Mouse (Mus musculus): ENCODE measurements around the gene Gas2.

The Gas2 gene

GRCm38 (mm10) chr7:51861250-51862096, at the start of gene Gas2:
Gas2 (plus strand) TSS chr7:51862015.
- DNase-seq = peak; percentile 90

GRCm38 (mm10) chr7:51815473-51816282, 46.1 kb upstream of the Gas2 start:
- DNase-seq = no peak

- DNase-seq = no peak
Measured at GRCm38 (mm10) chr7:51816283-51816839, 45.5 kb upstream of the Gas2 start.

GRCm38 (mm10) chr7:51818251-51818974, 43.4 kb upstream of the Gas2 start:
- no peak for DNase-seq

- DNase-seq = no peak
Measured at GRCm38 (mm10) chr7:51819891-51820290, 41.9 kb upstream of the Gas2 start.

- no peak for DNase-seq
Measured at GRCm38 (mm10) chr7:51821467-51821866, 40.3 kb upstream of the Gas2 start.

- DNase-seq = no peak
Measured at GRCm38 (mm10) chr7:51823562-51824338, 38.1 kb upstream of the Gas2 start.

GRCm38 (mm10) chr7:51831917-51832316, 29.9 kb upstream of the Gas2 start:
- no peak for DNase-seq

GRCm38 (mm10) chr7:51840515-51840914, 21.3 kb upstream of the Gas2 start:
- no peak for DNase-seq

GRCm38 (mm10) chr7:51850877-51851276, 10.9 kb upstream of the Gas2 start:
- DNase-seq = peak; percentile 4

- DNase-seq = no peak
Measured at GRCm38 (mm10) chr7:51851890-51852507, 9.8 kb upstream of the Gas2 start.

GRCm38 (mm10) chr7:51862097-51862492, 280 bp downstream of the Gas2 start, which contains the start of gene Fancf:
Fancf (minus strand) TSS chr7:51862267.
- DNase-seq = peak; percentile 96

- DNase-seq = no peak
Measured at GRCm38 (mm10) chr7:51862842-51863241, 1.0 kb downstream of the Gas2 start.

GRCm38 (mm10) chr7:51865336-51865735, 3.5 kb downstream of the Gas2 start:
- no peak for DNase-seq

- DNase-seq = no peak
Measured at GRCm38 (mm10) chr7:51867983-51868382, 6.2 kb downstream of the Gas2 start.

GRCm38 (mm10) chr7:51872041-51872440, 10.2 kb downstream of the Gas2 start:
- DNase-seq = no peak

GRCm38 (mm10) chr7:51872597-51872996, 10.8 kb downstream of the Gas2 start:
- DNase-seq = no peak

GRCm38 (mm10) chr7:51876316-51876715, 14.5 kb downstream of the Gas2 start:
- DNase-seq = no peak

GRCm38 (mm10) chr7:51878730-51879129, 16.9 kb downstream of the Gas2 start:
- DNase-seq = no peak

- peak; percentile 47 for DNase-seq
Measured at GRCm38 (mm10) chr7:51879136-51879723, 17.4 kb downstream of the Gas2 start.

- DNase-seq = no peak
Measured at GRCm38 (mm10) chr7:51880121-51880520, 18.3 kb downstream of the Gas2 start.
